Mouse (Mus musculus) embryonic stem cell, embryonic (primary cell): ENCODE results near the gene Whrn.

ENCODE experiments used
- CTCF ChIA-PET, 4 experiments: fragments of 300-600 bp in 2 of 4; fragments of 350-600 bp in 2 of 4; sonication (Branson Sonifier 250); formaldehyde crosslinking; loops; one replicate each; lab custom pipeline; 2022; ENCODE audit warnings: inconsistent platforms in 2 of 4; lab: Charles Lee
- POLR2A ChIA-PET, 4 experiments: fragments of 300-600 bp in 2 of 4; fragments of 350-600 bp in 2 of 4; sonication (Branson Sonifier 250); formaldehyde crosslinking; loops; one replicate each; lab custom pipeline; 2022; ENCODE audit warnings: antibody characterized with exemption in 4 of 4, inconsistent platforms in 1 of 4; lab: Charles Lee

The Whrn gene

GRCm38 (mm10) chr4:63501050-63501449, 5.3 kb upstream of the Whrn start:
- CTCF ChIA-PET: interaction anchor here in 2 of 4 experiments (0.6 to 0.9 kb wide), 3 partner anchors 10 to 91 kb away, joined by 3 to 5 read pairs (median 3); no protein-coding TSS in a partner anchor
- POLR2A ChIA-PET: interaction anchor here in 2 of 4 experiments (0.6 kb wide), 2 partner anchors 24 to 53 kb away, joined by 5 to 8 read pairs; no protein-coding TSS in a partner anchor

GRCm38 (mm10) chr4:63498346-63498745, 2.6 kb upstream of the Whrn start:
- POLR2A ChIA-PET: interaction anchor here (0.6 to 1.4 kb wide), 9 partner anchors 46 to 88 kb away, joined by 3 to 5 read pairs (median 3); no protein-coding TSS in a partner anchor

GRCm38 (mm10) chr4:63496312-63496711, 521 bp upstream of the Whrn start:
- ChIA-PET POLR2A (interaction anchor here in 3 of 4 experiments (0.6 to 2.7 kb wide), 24 partner anchors 9 to 1398 kb away, joined by 3 to 21 read pairs (median 6); partner anchors contain the start of genes Atp6v1g1 (in 3 of the 3), Akna (in 1 of the 3) and Tmem268 (in 1 of the 3)), CTCF (interaction anchor here in 3 of 4 experiments (0.6 to 1.6 kb wide), 5 partner anchors 10 to 127 kb away, joined by 3 to 8 read pairs (median 3); no protein-coding TSS in a partner anchor)

More at GRCm38 (mm10) chr4:63498346-63498745, 2.6 kb upstream of the Whrn start:
- CTCF ChIA-PET: interaction anchor here (0.5 to 2.1 kb wide), 25 partner anchors 10 to 925 kb away, joined by 3 to 9 read pairs (median 4); no protein-coding TSS in a partner anchor

GRCm38 (mm10) chr4:63494967-63495914, 550 bp downstream of the Whrn start:
- CTCF ChIA-PET: interaction anchor here in 3 of 4 experiments (0.5 to 1.6 kb wide), 6 partner anchors 9 to 126 kb away, joined by 3 to 8 read pairs (median 3); no protein-coding TSS in a partner anchor
- POLR2A ChIA-PET: interaction anchor here (0.5 to 2.7 kb wide), 34 partner anchors 8 to 86 kb away, joined by 3 to 21 read pairs (median 4); partner anchors contain the start of genes Atp6v1g1 (in 2 of the 4) and Tmem268 (in 1 of the 4)

GRCm38 (mm10) chr4:63494401-63494966, 1.3 kb downstream of the Whrn start:
- ChIA-PET POLR2A (interaction anchor here in 3 of 4 experiments (0.8 to 2.7 kb wide), 25 partner anchors 8 to 85 kb away, joined by 3 to 21 read pairs (median 7); partner anchors contain the start of genes Atp6v1g1 (in 2 of the 3) and Tmem268 (in 1 of the 3)), CTCF (interaction anchor here in 1 of 4 experiments (0.5 to 1.6 kb wide), 2 partner anchors 8 to 63 kb away, joined by 3 to 4 read pairs; no protein-coding TSS in a partner anchor)

GRCm38 (mm10) chr4:63493351-63494121, 2.3 kb downstream of the Whrn start:
- ChIA-PET POLR2A (interaction anchor here in 3 of 4 experiments (0.6 to 2.6 kb wide), 10 partner anchors 10 to 83 kb away, joined by 3 to 9 read pairs (median 4); partner anchors contain the start of gene Atp6v1g1 (in 1 of the 3)), CTCF (no interaction called here)

GRCm38 (mm10) chr4:63491521-63491920, 4.3 kb downstream of the Whrn start:
- ChIA-PET CTCF (no interaction called here), POLR2A (interaction anchor here in 1 of 4 experiments (1.3 to 2.6 kb wide), 2 partner anchors 8 to 16 kb away, joined by 3 to 9 read pairs; no protein-coding TSS in a partner anchor)

GRCm38 (mm10) chr4:63490146-63490545, 5.6 kb downstream of the Whrn start:
- POLR2A ChIA-PET: interaction anchor here in 1 of 4 experiments (1.5 kb wide), 1 partner anchor 9 kb away, joined by 4 read pairs; no protein-coding TSS in a partner anchor

GRCm38 (mm10) chr4:63489676-63490075, 6.1 kb downstream of the Whrn start:
- POLR2A ChIA-PET: interaction anchor here in 1 of 4 experiments (1.5 kb wide), 1 partner anchor 9 kb away, joined by 4 read pairs; no protein-coding TSS in a partner anchor
- CTCF ChIA-PET: interaction anchor here in 2 of 4 experiments (0.5 to 1.5 kb wide), 2 partner anchors 81 to 112 kb away, joined by 3 read pairs; no protein-coding TSS in a partner anchor

More at GRCm38 (mm10) chr4:63490146-63490545, 5.6 kb downstream of the Whrn start:
- CTCF ChIA-PET: interaction anchor here in 1 of 4 experiments (1.5 kb wide), 1 partner anchor 81 kb away, joined by 3 read pairs; no protein-coding TSS in a partner anchor

- POLR2A ChIA-PET: interaction anchor here in 1 of 4 experiments (0.6 kb wide), 1 partner anchor 36 kb away, joined by 4 read pairs; no protein-coding TSS in a partner anchor
- CTCF ChIA-PET: no interaction called here
Measured at GRCm38 (mm10) chr4:63487916-63488315, 7.9 kb downstream of the Whrn start.

GRCm38 (mm10) chr4:63487256-63487655, 8.5 kb downstream of the Whrn start:
- CTCF ChIA-PET: interaction anchor here in 1 of 4 experiments (0.8 kb wide), 1 partner anchor 8 kb away, joined by 4 read pairs; the partner anchor contains the start of gene Whrn

GRCm38 (mm10) chr4:63486523-63486922, 9.3 kb downstream of the Whrn start:
- ChIA-PET POLR2A (interaction anchor here in 2 of 4 experiments (0.8 to 1.6 kb wide), 4 partner anchors 9 to 70 kb away, joined by 3 to 7 read pairs (median 4); partner anchors contain the start of gene Whrn (in 2 of the 2)), CTCF (interaction anchor here in 1 of 4 experiments (0.8 kb wide), 1 partner anchor 9 kb away, joined by 4 read pairs; the partner anchor contains the start of gene Whrn)

More at GRCm38 (mm10) chr4:63487256-63487655, 8.5 kb downstream of the Whrn start:
- POLR2A ChIA-PET: interaction anchor here in 2 of 4 experiments (1.6 kb wide), 2 partner anchors 8 kb away, joined by 4 to 7 read pairs; partner anchors contain the start of gene Whrn (in 2 of the 2)

- POLR2A ChIA-PET: interaction anchor here in 2 of 4 experiments (0.6 to 2.6 kb wide), 12 partner anchors 9 to 75 kb away, joined by 3 to 9 read pairs (median 4); partner anchors contain the start of genes Whrn (in 2 of the 2) and Tmem268 (in 1 of the 2)
- CTCF ChIA-PET: no interaction called here
Measured at GRCm38 (mm10) chr4:63483741-63484140, 12.1 kb downstream of the Whrn start.

- POLR2A ChIA-PET: interaction anchor here in 3 of 4 experiments (0.7 to 2.0 kb wide), 7 partner anchors 9 to 95 kb away, joined by 3 to 8 read pairs (median 4); partner anchors contain the start of gene Whrn (in 1 of the 3)
- CTCF ChIA-PET: interaction anchor here in 2 of 4 experiments (0.6 to 1.5 kb wide), 4 partner anchors 37 to 100 kb away, joined by 3 to 5 read pairs (median 4); no protein-coding TSS in a partner anchor
Measured at GRCm38 (mm10) chr4:63480845-63481167, 15.0 kb downstream of the Whrn start.

GRCm38 (mm10) chr4:63480098-63480844, 15.5 kb downstream of the Whrn start:
- ChIA-PET POLR2A (interaction anchor here in 3 of 4 experiments (0.7 to 2.0 kb wide), 8 partner anchors 10 to 94 kb away, joined by 3 to 8 read pairs (median 4); partner anchors contain the start of gene Whrn (in 1 of the 3)), CTCF (interaction anchor here in 3 of 4 experiments (0.6 to 1.5 kb wide), 6 partner anchors 49 to 181 kb away, joined by 3 to 8 read pairs (median 4); no protein-coding TSS in a partner anchor)
